Mouse (Mus musculus): ENCODE data around the gene Slc35b4. TPM values are rescaled to one million over a fixed set of nuclear protein-coding genes. Genes with fewer than 3 reads are reported as not detected.

Gene Slc35b4
- polyA plus RNA-seq, 1 experiment from 2014 or later, result 42.9 TPM

Other genes with a start within 250 kb of the Slc35b4 start
- 0.96 and 1.4 TPM in 2 replicates for gene Lrguk, start 147.7 kb downstream of the Slc35b4 start, polyA plus RNA-seq (2016; fragmentation: Nextera tagmentation; extraction: Ambion mirVana)
- gene Akr1b3, start 140.4 kb upstream of the Slc35b4 start, polyA plus RNA-seq (2016; fragmentation: Nextera tagmentation; extraction: Ambion mirVana), result 128 and 133 TPM in 2 replicates
- gene Akr1b8, start 177.0 kb upstream of the Slc35b4 start, polyA plus RNA-seq (2016; fragmentation: Nextera tagmentation; extraction: Ambion mirVana), result 18.4 and 19.9 TPM in 2 replicates
- gene Akr1b10, start 207.1 kb upstream of the Slc35b4 start, polyA plus RNA-seq (2016; fragmentation: Nextera tagmentation; extraction: Ambion mirVana), result 13.1 and 14.4 TPM in 2 replicates
- 0.17 TPM in 1 of 2 replicates, not detected in the other for gene Akr1b7, start 235.2 kb upstream of the Slc35b4 start, polyA plus RNA-seq (2016; fragmentation: Nextera tagmentation; extraction: Ambion mirVana)